Mouse (Mus musculus) testis, adult 2 months (tissue): ENCODE measurements around the gene Rassf7. TPM values are rescaled to one million over a fixed set of nuclear protein-coding genes. Genes with fewer than 3 reads are reported as not detected.

Experiments used
- H3K27ac ChIP-seq: fragments of 200-500 bp; 2 replicates; pipeline ENCODE4 v1.5.1; 2012; ENCODE audit warnings: low read depth, low read length; ENCODE audit not compliant: control insufficient read depth, insufficient read depth
- H3K27me3 ChIP-seq: fragments of 200-500 bp; 2 replicates; pipeline ENCODE4 v1.6.1; 2012; ENCODE audit warnings: mild to moderate bottlenecking, low read length, moderate library complexity; ENCODE audit not compliant: control insufficient read depth, insufficient read depth
- H3K36me3 ChIP-seq: fragments of 200-500 bp; 2 replicates; pipeline ENCODE4 v1.6.1; 2012; ENCODE audit warnings: mild to moderate bottlenecking, low read length; ENCODE audit not compliant: control insufficient read depth, insufficient read depth
- H3K4me1 ChIP-seq: fragments of 200-500 bp; 2 replicates; pipeline ENCODE4 v1.6.1; 2012; ENCODE audit warnings: low read length; ENCODE audit not compliant: control insufficient read depth, insufficient read depth
- H3K4me3 ChIP-seq: fragments of 200-500 bp; 2 replicates; pipeline ENCODE4 v1.5.1; 2012; ENCODE audit warnings: low read depth, mild to moderate bottlenecking, low read length, moderate library complexity, mixed read lengths; ENCODE audit not compliant: control insufficient read depth
- CTCF ChIP-seq: fragments of 200-500 bp; IDR thresholded peaks from 2 replicates; pipeline ENCODE4 v1.5.1; 2012; ENCODE audit warnings: low read depth, mild to moderate bottlenecking, inconsistent platforms, low read length, moderate library complexity; ENCODE audit not compliant: control insufficient read depth, insufficient read depth, insufficient replicate concordance
- POLR2A ChIP-seq: fragments of 200-500 bp; IDR thresholded peaks from 2 replicates; pipeline ENCODE4 v1.6.1; 2012; ENCODE audit warnings: low read depth, mild to moderate bottlenecking, inconsistent platforms, low read length, moderate library complexity; ENCODE audit not compliant: control insufficient read depth
- polyA plus RNA-seq: library from polyadenylated mRNA; depleted of rRNA; stranded (reverse); fragments of >200 nt; gene quantifications from 2 replicates; pipeline ENCODE4 v1.2.3, GENCODE M21; 2012

The Rassf7 gene
- polyA plus RNA-seq, 1 experiment = 33.5 TPM

GRCm38 (mm10) chr7:141175068-141175467 lies 40.6 kb upstream of the Rassf7 start:
- Histone ChIP-seq H3K27ac (no peak overlapping the region), H3K4me1 (no peaks in the 10 kb centered on the region; the same call in 1 of the 2 replicates), H3K36me3 (no peaks in the 10 kb centered on the region), H3K27me3 (no peaks in the 10 kb centered on the region), H3K4me3 (no peak overlapping the region)
- no peak for TF ChIP-seq CTCF
- no peak for TF ChIP-seq POLR2A

GRCm38 (mm10) chr7:141176173-141176572 lies 39.5 kb upstream of the Rassf7 start:
- Histone ChIP-seq H3K27me3 (no peaks in the 10 kb centered on the region), H3K4me3 (no peak overlapping the region), H3K4me1 (no peaks in the 10 kb centered on the region; the same call in 1 of the 2 replicates), H3K36me3 (no peaks in the 10 kb centered on the region), H3K27ac (no peak overlapping the region)
- peak; percentile 89; the same call in 1 of the 2 replicates for TF ChIP-seq CTCF
- TF ChIP-seq POLR2A = no peak

- Histone ChIP-seq H3K27me3 (no peaks in the 10 kb centered on the region), H3K4me3 (no peak overlapping the region), H3K4me1 (peaks cover 6% of the 10 kb centered on the region), H3K27ac (no peak overlapping the region), H3K36me3 (no peaks in the 10 kb centered on the region)
- TF ChIP-seq POLR2A (no peak), CTCF (no peak)
Measured at GRCm38 (mm10) chr7:141188194-141188593, 27.5 kb upstream of the Rassf7 start.

GRCm38 (mm10) chr7:141188733-141189132 lies 26.9 kb upstream of the Rassf7 start:
- H3K4me3 ChIP-seq = no peak overlapping the region
- no peak for TF ChIP-seq POLR2A
- TF ChIP-seq CTCF = no peak
- no peaks in the 10 kb centered on the region for H3K36me3 ChIP-seq
- no peak overlapping the region for H3K27ac ChIP-seq
- peaks cover 7% of the 10 kb centered on the region for H3K4me1 ChIP-seq
- H3K27me3 ChIP-seq = no peaks in the 10 kb centered on the region

GRCm38 (mm10) chr7:141190220-141190619 lies 25.4 kb upstream of the Rassf7 start:
- peaks cover 7% of the 10 kb centered on the region for H3K4me1 ChIP-seq
- no peaks in the 10 kb centered on the region for H3K27me3 ChIP-seq
- H3K27ac ChIP-seq = no peak overlapping the region
- TF ChIP-seq POLR2A (no peak), CTCF (no peak)
- H3K36me3 ChIP-seq = no peaks in the 10 kb centered on the region
- no peak overlapping the region for H3K4me3 ChIP-seq

- TF ChIP-seq CTCF (no peak), POLR2A (no peak)
- Histone ChIP-seq H3K4me3 (no peak overlapping the region), H3K27me3 (no peaks in the 10 kb centered on the region), H3K27ac (no peak overlapping the region), H3K4me1 (peaks cover 7% of the 10 kb centered on the region), H3K36me3 (no peaks in the 10 kb centered on the region)
Measured at GRCm38 (mm10) chr7:141191036-141191435, 24.6 kb upstream of the Rassf7 start.

GRCm38 (mm10) chr7:141191796-141192685 lies 23.6 kb upstream of the Rassf7 start:
- no peak overlapping the region for H3K27ac ChIP-seq
- H3K4me1 ChIP-seq = peaks cover 7% of the 10 kb centered on the region
- H3K36me3 ChIP-seq = no peaks in the 10 kb centered on the region
- H3K4me3 ChIP-seq = no peak overlapping the region
- no peak for TF ChIP-seq CTCF
- no peak for TF ChIP-seq POLR2A
- no peaks in the 10 kb centered on the region for H3K27me3 ChIP-seq
